Mouse (Mus musculus) MEL (cell line): ENCODE measurements around the gene Nf1.

ENCODE experiments used
- EP300 ChIP-seq, 2 experiments: IDR thresholded peaks; 2 replicates each; pipeline ENCODE4 v1.6.1; 2011; ENCODE audit warnings: improper control_type of control experiment in 2 of 2, low read length in 2 of 2, low read depth in 1 of 2, mild to moderate bottlenecking in 1 of 2
- POLR2A ChIP-seq, 2 experiments: IDR thresholded peaks; 2 replicates each; pipeline ENCODE4 v1.6.1; 2011 to 2012; ENCODE audit warnings: low read length in 2 of 2, mild to moderate bottlenecking in 2 of 2, control low read depth in 1 of 2, improper control_type of control experiment in 1 of 2, low read depth in 1 of 2, moderate library complexity in 1 of 2; ENCODE audit not compliant: control insufficient read depth in 1 of 2, insufficient read depth in 1 of 2, poor library complexity in 1 of 2
- TAL1 ChIP-seq: IDR thresholded peaks from 2 replicates; pipeline ENCODE4 v1.6.1; 2012; ENCODE audit warnings: mild to moderate bottlenecking, inconsistent platforms, low read length, moderate library complexity, mixed read lengths
- TCF12 ChIP-seq: IDR thresholded peaks from 2 replicates; pipeline ENCODE4 v1.6.1; 2014; ENCODE audit warnings: low read depth, mild to moderate bottlenecking, inconsistent platforms, low read length, improper control_type of control experiment, moderate library complexity

GRCm38 (mm10) chr11:79617991-79618390 is 278.5 kb downstream of the Nf1 start:
- no peak for TF ChIP-seq TCF12
- no peak for TF ChIP-seq POLR2A (IDR thresholded peaks at IDR 0.05; ENCODE audit: control insufficient read depth in 1 of 2, insufficient read depth in 1 of 2, low read depth in 1 of 2, low read length in 2 of 2, poor library complexity in 1 of 2)
- no peak for TF ChIP-seq EP300 (IDR thresholded peaks at IDR 0.05; ENCODE audit: low read depth in 1 of 2, low read length in 2 of 2)
- TF ChIP-seq TAL1 = no peak
